Mouse (Mus musculus) lung, postnatal 0 days (tissue): ENCODE measurements around the gene Eva1c. TPM values are rescaled to one million over a fixed set of nuclear protein-coding genes. Genes with fewer than 3 reads are reported as not detected.

Experiments used
- ATAC-seq: fragments of 200-750 bp; cut with Nextera tagmentation; 2 replicates; pipeline ENCODE4 v1.8.0; 2017; ENCODE audit warnings: moderate library complexity
- DNase-seq: peaks from one replicate; pipeline ENCODE4 v3.0.0-alpha.2; 2016; ENCODE audit warnings: low spot score
- H3K27ac ChIP-seq: fragments of 300-500 bp; sonication (generic); 2 replicates; pipeline ENCODE4 v1.5.1; 2014; ENCODE audit warnings: antibody characterized with exemption, mild to moderate bottlenecking, low read length, mixed read lengths
- H3K27me3 ChIP-seq: fragments of 300-500 bp; sonication (generic); replicated peaks from 2 replicates; pipeline ENCODE4 v1.6.1; 2014; ENCODE audit warnings: low read length, mixed read lengths; ENCODE audit not compliant: insufficient read depth
- H3K36me3 ChIP-seq: fragments of 300-500 bp; sonication (generic); 2 replicates; pipeline ENCODE4 v1.6.1; 2014; ENCODE audit warnings: low read length, mixed read lengths; ENCODE audit not compliant: insufficient read depth
- H3K4me1 ChIP-seq: fragments of 300-500 bp; sonication (generic); 2 replicates; pipeline ENCODE4 v1.6.1; 2014; ENCODE audit warnings: antibody characterized with exemption, low read depth, low read length, mixed read lengths; ENCODE audit not compliant: insufficient read depth
- H3K4me2 ChIP-seq: fragments of 300-500 bp; sonication (generic); replicated peaks from 2 replicates; pipeline ENCODE4 v1.6.1; 2014; ENCODE audit warnings: low read depth, mild to moderate bottlenecking, low read length, moderate library complexity, mixed read lengths
- H3K4me3 ChIP-seq: fragments of 300-500 bp; sonication (generic); 2 replicates; pipeline ENCODE4 v1.5.1; 2014; ENCODE audit warnings: low read depth, low read length
- H3K9ac ChIP-seq: fragments of 300-500 bp; sonication (generic); replicated peaks from 2 replicates; pipeline ENCODE4 v1.6.1; 2014; ENCODE audit warnings: low read depth, mild to moderate bottlenecking
- H3K9me3 ChIP-seq: fragments of 300-500 bp; sonication (generic); 2 replicates; pipeline ENCODE4 v1.6.1; 2016; ENCODE audit warnings: low read length, mixed read lengths
- CTCF ChIP-seq: IDR thresholded peaks from 2 replicates; pipeline ENCODE4 v1.5.1; 2016; ENCODE audit warnings: antibody characterized with exemption, mild to moderate bottlenecking
- EP300 ChIP-seq: IDR thresholded peaks from 2 replicates; pipeline ENCODE4 v1.6.1; 2016; ENCODE audit warnings: antibody characterized with exemption, mild to moderate bottlenecking, control low read depth
- WGBS: fragments of 180-500 bp; shearing (Covaris S2); extraction: QIAGEN DNeasy Blood & Tissue Kit; methylation state at CpG from one replicate; pipeline ENCODE4 v1.1.7; 2014; 5-methylcytosine and 5-hydroxymethylcytosine counted together
- polyA plus RNA-seq: library from polyadenylated mRNA; unstranded; fragments of >200 nt; fragmentation: Nextera tagmentation; extraction: Ambion mirVana; gene quantifications from 2 replicates; pipeline ENCODE4 v1.2.1, GENCODE M21; 2015

Eva1c gene
- polyA plus RNA-seq: 5.9 and 9.6 TPM in 2 replicates

DNA sequence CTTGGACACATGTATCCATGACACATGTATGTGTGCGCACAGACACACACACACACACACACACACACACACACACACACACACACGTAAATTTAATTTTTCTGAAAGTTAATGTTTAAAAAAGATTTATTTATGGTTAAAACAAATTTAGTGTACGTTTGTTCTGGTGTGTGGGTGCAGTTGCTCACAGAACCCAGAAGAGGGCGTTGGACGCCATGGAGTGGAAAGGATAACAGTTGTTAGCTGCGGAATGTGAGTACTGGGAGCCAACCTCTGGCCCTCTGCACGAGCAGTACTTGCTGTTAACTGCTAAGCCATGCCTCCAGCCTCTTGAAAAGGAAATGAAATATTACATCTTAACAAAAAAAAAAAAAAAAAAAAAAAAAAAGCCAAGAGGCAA, at the start of gene Eva1c:
Gene Eva1c, plus strand, starts transcription at position 263 of the 400 bp plus-strand sequence.
- DNase-seq: no peak
- no peak for ATAC-seq
- H3K9ac ChIP-seq: no peak within 1 kb of the TSS
- H3K4me3 ChIP-seq: no peak within 1 kb of the TSS
- WGBS: 65% methylated on average over 7 of the region's 7 CpGs
- H3K27me3 ChIP-seq: no peaks in the 10 kb centered on the region
- peaks cover 11% of the 10 kb centered on the region; the same call in 1 of the 2 replicates for H3K4me1 ChIP-seq
- TF ChIP-seq EP300 (no peak), CTCF (peak; percentile 34)
- H3K9me3 ChIP-seq: no peaks in the 10 kb centered on the region
- no peaks in the 10 kb centered on the region for H3K36me3 ChIP-seq
- no peak within 1 kb of the TSS for H3K4me2 ChIP-seq
- H3K27ac ChIP-seq: 0 out of 2 replicates have a peak within 1 kb of the TSS, but pooled peaks have one; percentile 4

DNA sequence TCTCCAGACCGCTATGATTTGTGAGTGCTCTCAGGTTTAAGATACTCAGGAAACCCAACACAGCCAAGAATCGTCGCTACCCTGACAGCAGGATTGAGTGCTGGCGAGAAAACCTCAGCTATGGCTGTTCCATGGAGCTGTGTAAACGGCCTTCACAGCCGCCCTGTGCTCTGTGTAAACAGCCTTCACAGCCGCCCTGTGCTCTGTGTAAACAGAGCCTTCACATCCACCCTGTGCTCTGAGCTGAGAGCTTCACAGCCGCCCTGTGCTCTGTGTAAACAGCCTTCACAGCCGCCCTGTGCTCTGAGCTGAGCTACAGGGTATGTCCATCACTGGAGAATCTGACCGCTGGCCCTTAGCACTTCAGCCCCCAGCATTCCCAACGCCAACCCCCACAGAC, 46.7 kb upstream of the Eva1c start:
- no peaks in the 10 kb centered on the region for H3K9me3 ChIP-seq
- H3K4me2 ChIP-seq: no peak overlapping the region
- DNase-seq (peak; percentile 17), ATAC-seq (peak; percentile 67)
- TF ChIP-seq EP300 (no peak), CTCF (no peak)
- no peaks in the 10 kb centered on the region for H3K27me3 ChIP-seq
- no peaks in the 10 kb centered on the region for H3K4me1 ChIP-seq
- no peak overlapping the region for H3K9ac ChIP-seq
- peaks cover 7% of the 10 kb centered on the region for H3K36me3 ChIP-seq
- H3K4me3 ChIP-seq: no peak overlapping the region
- H3K27ac ChIP-seq: no peak overlapping the region
- WGBS: 29% methylated on average over 11 of the region's 11 CpGs

DNA sequence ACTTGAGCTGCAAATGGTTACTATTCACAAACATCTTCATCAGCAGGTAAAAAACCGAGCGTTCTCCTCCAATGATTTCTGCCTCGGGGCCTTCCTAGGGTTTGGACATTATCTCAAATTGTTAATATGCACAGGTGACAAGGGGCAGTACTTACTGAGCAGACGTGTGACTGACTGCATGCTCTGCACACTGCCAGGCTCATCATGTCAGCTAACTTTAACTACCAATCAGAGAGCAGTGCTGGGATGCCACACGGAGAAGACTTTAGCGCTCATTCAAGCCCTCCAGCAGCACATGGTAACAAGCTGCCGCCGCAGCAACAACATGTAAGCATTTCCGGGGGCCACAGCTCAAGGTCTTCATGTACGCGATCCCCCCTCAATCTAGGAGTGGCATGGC, 43.2 kb upstream of the Eva1c start:
- DNase-seq (no peak), ATAC-seq (no peak)
- no peak for TF ChIP-seq EP300
- TF ChIP-seq CTCF: no peak
- H3K27me3 ChIP-seq: no peaks in the 10 kb centered on the region
- H3K4me3 ChIP-seq: no peak overlapping the region
- H3K4me2 ChIP-seq: no peak overlapping the region
- 87% methylated on average over 11 of the region's 11 CpGs for WGBS
- H3K4me1 ChIP-seq: no peaks in the 10 kb centered on the region
- peaks cover 10% of the 10 kb centered on the region for H3K36me3 ChIP-seq
- H3K27ac ChIP-seq: no peak overlapping the region
- no peak overlapping the region for H3K9ac ChIP-seq
- H3K9me3 ChIP-seq: no peaks in the 10 kb centered on the region

DNA sequence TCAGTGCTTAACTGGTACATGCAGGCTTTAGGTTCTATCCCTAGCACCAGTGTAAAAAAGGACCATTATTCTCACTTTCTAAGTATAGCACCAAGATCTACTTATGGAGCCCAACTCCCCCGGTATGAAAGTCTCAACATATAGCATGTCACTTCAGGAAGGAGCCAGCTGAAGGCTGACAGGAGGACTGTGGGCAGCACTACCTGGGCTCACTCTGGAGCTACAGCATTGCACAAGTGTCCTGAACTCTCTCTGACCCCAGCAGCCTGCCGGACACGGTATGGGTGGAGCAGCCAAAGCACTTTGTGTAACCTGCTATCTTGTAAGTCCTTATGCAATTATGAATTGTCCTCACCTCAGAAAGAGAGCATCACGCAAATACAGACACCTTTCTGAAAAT, 41.3 kb upstream of the Eva1c start:
- TF ChIP-seq CTCF: no peak
- no peak for TF ChIP-seq EP300
- no peak overlapping the region for H3K4me2 ChIP-seq
- H3K4me1 ChIP-seq: no peaks in the 10 kb centered on the region
- 54% methylated on average over 4 of the region's 4 CpGs for WGBS
- DNase-seq: peak; percentile 26
- H3K4me3 ChIP-seq: no peak overlapping the region
- no peak overlapping the region for H3K9ac ChIP-seq
- H3K27me3 ChIP-seq: no peaks in the 10 kb centered on the region
- peak; percentile 60 for ATAC-seq
- H3K9me3 ChIP-seq: no peaks in the 10 kb centered on the region
- H3K36me3 ChIP-seq: peaks cover 18% of the 10 kb centered on the region
- no peak overlapping the region for H3K27ac ChIP-seq

DNA sequence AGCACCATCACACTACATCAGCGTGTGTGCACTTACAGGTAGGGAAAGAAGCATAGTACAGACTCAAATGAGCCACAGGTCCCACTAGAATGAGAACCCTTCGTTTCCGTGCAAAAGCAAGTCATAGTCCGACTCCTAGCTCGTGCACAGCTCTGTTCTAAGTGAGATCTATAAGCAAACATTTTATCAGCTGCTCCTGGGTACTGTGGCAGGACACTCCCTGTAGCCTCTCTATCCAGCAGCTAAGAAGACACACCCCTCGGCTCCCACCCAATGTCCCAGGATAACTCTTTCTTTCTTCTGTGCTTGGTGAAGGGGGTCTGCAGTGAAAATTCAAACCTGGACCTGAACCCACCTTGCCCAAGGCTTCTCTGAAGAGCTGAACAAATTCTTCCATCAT, 37.9 kb upstream of the Eva1c start:
- H3K9ac ChIP-seq: no peak overlapping the region
- DNase-seq (no peak), ATAC-seq (no peak)
- H3K27me3 ChIP-seq: no peaks in the 10 kb centered on the region
- H3K4me1 ChIP-seq: no peaks in the 10 kb centered on the region
- H3K4me2 ChIP-seq: no peak overlapping the region
- no peak for TF ChIP-seq EP300
- no peak for TF ChIP-seq CTCF
- H3K36me3 ChIP-seq: peaks cover 26% of the 10 kb centered on the region
- no peaks in the 10 kb centered on the region for H3K9me3 ChIP-seq
- H3K27ac ChIP-seq: no peak overlapping the region
- WGBS: 85% methylated on average over 6 of the region's 6 CpGs
- H3K4me3 ChIP-seq: no peak overlapping the region

DNA sequence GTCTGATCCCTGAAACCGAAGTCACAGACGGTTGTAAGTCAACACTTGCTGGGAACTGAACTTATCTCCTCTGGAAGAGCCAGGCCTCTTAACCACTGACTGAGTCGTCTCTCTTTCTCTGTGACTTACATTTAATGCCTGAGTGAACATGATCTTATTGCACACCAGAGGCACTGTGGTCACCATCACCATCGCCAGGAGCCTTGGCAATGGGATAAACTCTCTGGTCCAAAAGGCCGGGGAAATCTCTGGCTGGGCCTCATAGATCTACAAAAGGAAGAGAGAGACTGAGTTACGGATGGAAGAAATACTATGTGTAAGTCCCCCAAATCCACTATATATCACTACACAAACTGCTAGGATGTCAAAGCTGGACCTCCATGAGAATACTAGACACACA, 35.6 kb upstream of the Eva1c start:
- Histone ChIP-seq H3K4me1 (no peaks in the 10 kb centered on the region), H3K9me3 (no peaks in the 10 kb centered on the region), H3K27ac (no peak overlapping the region), H3K9ac (no peak overlapping the region), H3K4me3 (no peak overlapping the region), H3K4me2 (no peak overlapping the region), H3K27me3 (no peaks in the 10 kb centered on the region), H3K36me3 (peaks cover 25% of the 10 kb centered on the region; the same call in 1 of the 2 replicates)
- TF ChIP-seq EP300: no peak
- TF ChIP-seq CTCF: no peak
- 90% methylated on average over 6 of the region's 6 CpGs for WGBS
- ATAC-seq (no peak), DNase-seq (no peak)

DNA sequence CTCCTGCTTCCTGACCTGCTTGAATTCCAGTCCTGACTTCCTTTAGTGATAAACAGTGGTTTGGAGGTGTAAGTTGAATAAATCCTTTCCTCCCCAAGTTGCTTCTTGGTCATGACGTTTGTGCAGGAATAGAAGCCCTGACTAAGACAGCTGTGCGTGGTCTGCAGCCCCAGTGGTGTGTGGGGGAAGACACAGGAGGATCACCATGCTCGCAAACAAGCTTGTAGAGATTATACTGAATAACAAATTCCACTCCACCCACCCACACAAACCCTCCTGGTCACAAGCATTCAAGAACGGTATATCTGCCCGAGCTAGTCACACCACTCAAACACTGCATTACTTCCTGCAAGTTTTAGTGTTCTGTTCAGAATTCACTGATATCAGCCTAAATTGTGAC, 34.5 kb upstream of the Eva1c start:
- ATAC-seq (no peak), DNase-seq (no peak)
- 68% methylated on average over 5 of the region's 5 CpGs for WGBS
- no peak overlapping the region for H3K9ac ChIP-seq
- H3K27ac ChIP-seq: no peak overlapping the region
- peaks cover 25% of the 10 kb centered on the region; the same call in 1 of the 2 replicates for H3K36me3 ChIP-seq
- no peaks in the 10 kb centered on the region for H3K27me3 ChIP-seq
- no peak overlapping the region for H3K4me2 ChIP-seq
- no peak for TF ChIP-seq EP300
- TF ChIP-seq CTCF: no peak
- no peaks in the 10 kb centered on the region for H3K9me3 ChIP-seq
- no peaks in the 10 kb centered on the region for H3K4me1 ChIP-seq
- no peak overlapping the region for H3K4me3 ChIP-seq
